Mouse (Mus musculus) ovary, postnatal 36 days (tissue): ENCODE measurements around the gene Strip1.

ENCODE experiments used
- DNase-seq: peaks from one replicate; pipeline ENCODE4 v3.0.0; 2022; ENCODE audit warnings: low spot score, mixed read lengths

Strip1 gene

GRCm38 (mm10) chr3:107593632-107594031, 37.9 kb downstream of the Strip1 start:
- no peak for DNase-seq

- no peak for DNase-seq
Measured at GRCm38 (mm10) chr3:107591612-107592011, 39.9 kb downstream of the Strip1 start.

GRCm38 (mm10) chr3:107586504-107586903, 45.0 kb downstream of the Strip1 start:
- no peak for DNase-seq

- DNase-seq: no peak
Measured at GRCm38 (mm10) chr3:107583893-107584292, 47.6 kb downstream of the Strip1 start.

GRCm38 (mm10) chr3:107582875-107583767, 48.4 kb downstream of the Strip1 start:
- DNase-seq: no peak

GRCm38 (mm10) chr3:107582130-107582874, 49.2 kb downstream of the Strip1 start:
- DNase-seq: no peak

- no peak for DNase-seq
Measured at GRCm38 (mm10) chr3:107581103-107582010, 50.1 kb downstream of the Strip1 start.

- DNase-seq: no peak
Measured at GRCm38 (mm10) chr3:107579466-107579865, 52.0 kb downstream of the Strip1 start.

- DNase-seq: no peak
Measured at GRCm38 (mm10) chr3:107577810-107578390, 53.6 kb downstream of the Strip1 start.

- DNase-seq: no peak
Measured at GRCm38 (mm10) chr3:107576807-107577206, 54.7 kb downstream of the Strip1 start.

GRCm38 (mm10) chr3:107571205-107571604, 60.3 kb downstream of the Strip1 start:
- no peak for DNase-seq

- DNase-seq: no peak
Measured at GRCm38 (mm10) chr3:107568721-107569120, 62.8 kb downstream of the Strip1 start.

GRCm38 (mm10) chr3:107567766-107568165, 63.7 kb downstream of the Strip1 start:
- no peak for DNase-seq

- DNase-seq: no peak
Measured at GRCm38 (mm10) chr3:107565331-107565730, 66.2 kb downstream of the Strip1 start.

GRCm38 (mm10) chr3:107563880-107564279, 67.6 kb downstream of the Strip1 start:
- DNase-seq: no peak

- no peak for DNase-seq
Measured at GRCm38 (mm10) chr3:107562591-107562990, 68.9 kb downstream of the Strip1 start.
